Mouse (Mus musculus): ENCODE measurements around the gene Tm9sf3.

The Tm9sf3 gene

DNA sequence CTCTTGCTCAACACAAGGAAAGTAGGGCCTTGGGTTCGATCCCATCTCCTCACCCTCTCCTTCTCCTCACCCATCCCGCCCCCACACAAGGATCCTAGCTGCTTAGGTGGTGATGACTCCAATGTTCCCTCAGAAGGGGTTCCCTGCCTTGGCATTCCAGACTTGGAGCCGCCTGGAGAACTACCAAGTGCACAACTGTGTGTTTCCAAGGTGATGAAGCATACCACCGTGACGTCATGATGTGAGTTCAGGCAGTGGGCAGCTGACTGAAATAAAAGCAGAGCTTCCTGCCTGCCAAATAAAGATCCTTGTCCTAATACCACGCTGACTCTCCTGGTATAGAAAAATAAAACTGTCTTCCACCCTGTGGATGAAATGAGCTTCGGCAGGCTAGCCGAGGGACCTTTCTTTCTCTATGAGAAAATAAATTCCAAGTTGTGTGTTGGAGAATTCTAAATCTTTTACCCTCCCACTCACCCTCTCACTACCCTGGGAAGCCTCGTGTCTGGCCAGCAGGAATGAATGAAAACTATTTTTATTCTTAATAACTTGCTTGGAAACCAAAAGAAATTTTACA is 6.4 kb upstream of the Tm9sf3 start:
- in situ Hi-C loops (cut with MboI; ENCODE audit: low pct_unique_long_range_greater_than_20kb in 1 of 2, low sequenced_read_pairs in 2 of 2, unreplicated experiment in 1 of 2): no loop called here

DNA sequence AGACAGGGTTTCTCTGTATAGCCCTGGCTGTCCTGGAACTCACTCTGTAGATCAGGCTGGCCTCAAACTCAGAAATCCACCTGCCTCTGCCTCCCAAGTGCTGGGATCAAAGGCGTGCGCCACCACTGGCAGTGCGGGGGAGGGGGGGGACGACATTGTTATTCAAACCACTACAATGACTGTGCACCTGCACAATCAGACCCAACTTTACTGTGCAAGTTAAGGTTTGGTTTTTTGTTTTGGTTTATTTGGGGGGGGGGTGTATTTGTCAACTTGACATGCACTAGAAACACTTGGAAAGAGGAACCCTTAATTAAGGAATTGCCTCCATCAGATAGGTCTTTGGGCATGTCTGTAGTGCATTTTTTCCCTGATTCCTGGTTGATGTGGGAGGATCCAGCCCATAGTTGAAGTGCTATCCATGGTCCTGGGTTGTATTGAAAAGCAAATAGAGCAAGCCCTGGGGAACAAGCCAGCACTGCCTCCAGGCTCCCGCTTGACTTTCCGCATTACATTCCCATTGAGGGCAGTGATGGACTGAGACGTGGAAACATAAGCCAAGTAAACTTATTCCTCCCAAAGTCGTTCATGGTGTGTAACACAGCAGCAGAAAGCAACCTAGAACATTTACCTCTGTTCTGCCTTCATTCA is 2.6 kb upstream of the Tm9sf3 start:
- in situ Hi-C loops (cut with MboI; ENCODE audit: low pct_unique_long_range_greater_than_20kb in 1 of 2, low sequenced_read_pairs in 2 of 2, unreplicated experiment in 1 of 2): no loop called here

DNA sequence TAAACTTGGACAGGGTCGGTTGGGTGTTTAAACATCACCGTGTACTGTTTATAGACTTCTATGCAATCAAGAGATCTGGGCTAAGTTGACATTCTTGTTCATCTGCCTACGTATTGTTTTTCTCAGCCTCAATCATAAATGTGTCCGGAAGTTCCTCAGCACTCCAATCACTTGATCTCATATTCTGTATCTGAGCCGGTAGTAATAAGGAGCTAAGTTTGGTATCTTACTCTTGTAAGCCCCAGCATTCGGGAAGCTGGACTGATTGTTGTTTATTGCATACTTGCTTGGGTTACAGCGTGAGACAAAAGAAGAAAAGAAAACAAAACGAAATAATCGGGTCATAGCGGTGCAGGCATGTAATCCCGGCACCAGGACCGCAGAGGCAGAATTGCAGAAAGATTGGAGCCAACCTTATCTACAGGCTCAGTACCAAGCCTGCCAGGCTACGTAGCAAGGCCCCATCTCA is 568 bp upstream of the Tm9sf3 start:
- in situ Hi-C loops (cut with MboI; ENCODE audit: low pct_unique_long_range_greater_than_20kb in 1 of 2, low sequenced_read_pairs in 2 of 2, unreplicated experiment in 1 of 2): no loop called here

DNA sequence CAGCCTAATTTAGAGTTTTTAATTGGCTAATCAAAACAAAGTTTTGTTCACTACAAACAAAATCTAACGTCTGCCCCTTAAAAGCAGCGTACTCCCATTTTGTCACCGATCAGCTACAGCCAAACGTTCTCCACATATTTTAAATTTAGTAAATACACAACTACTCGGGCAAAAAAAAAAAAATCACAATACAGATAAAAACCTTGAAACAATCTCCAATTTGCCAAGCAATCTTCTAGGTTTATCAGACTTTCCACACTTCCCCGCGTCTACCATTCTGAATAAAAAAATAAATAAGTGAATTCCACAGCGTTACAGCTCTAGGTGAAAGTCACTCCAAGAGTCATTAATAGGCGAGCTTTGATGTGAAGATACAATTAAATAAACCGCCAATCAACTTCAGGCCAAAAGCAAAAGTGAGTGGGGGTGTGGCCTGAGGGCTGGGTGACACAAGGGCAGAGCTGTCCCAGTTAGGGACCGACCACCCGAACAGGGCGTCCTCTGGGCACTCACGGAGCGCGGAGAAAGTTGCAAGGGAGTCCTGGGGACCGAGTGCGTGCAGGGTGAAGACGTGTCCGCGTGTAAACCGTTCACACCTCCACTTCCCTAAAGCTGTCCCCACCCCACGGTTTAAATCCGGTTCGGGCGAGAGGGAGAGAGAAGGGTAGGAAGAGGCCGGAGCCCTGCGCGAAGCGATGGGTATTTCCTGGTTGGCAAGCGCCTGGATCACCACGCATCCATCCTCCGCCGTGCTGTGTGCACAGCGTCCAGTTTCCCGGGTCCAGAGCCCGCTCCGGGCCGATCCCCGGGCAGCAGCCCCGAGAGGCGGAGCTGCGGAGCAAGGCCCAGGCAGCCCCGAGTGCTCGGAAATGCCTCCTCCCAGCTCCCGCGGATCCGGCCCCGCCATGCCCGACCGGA is 826 bp downstream of the Tm9sf3 start:
- in situ Hi-C loops (cut with MboI; ENCODE audit: low pct_unique_long_range_greater_than_20kb in 1 of 2, low sequenced_read_pairs in 2 of 2, unreplicated experiment in 1 of 2): no loop called here

DNA sequence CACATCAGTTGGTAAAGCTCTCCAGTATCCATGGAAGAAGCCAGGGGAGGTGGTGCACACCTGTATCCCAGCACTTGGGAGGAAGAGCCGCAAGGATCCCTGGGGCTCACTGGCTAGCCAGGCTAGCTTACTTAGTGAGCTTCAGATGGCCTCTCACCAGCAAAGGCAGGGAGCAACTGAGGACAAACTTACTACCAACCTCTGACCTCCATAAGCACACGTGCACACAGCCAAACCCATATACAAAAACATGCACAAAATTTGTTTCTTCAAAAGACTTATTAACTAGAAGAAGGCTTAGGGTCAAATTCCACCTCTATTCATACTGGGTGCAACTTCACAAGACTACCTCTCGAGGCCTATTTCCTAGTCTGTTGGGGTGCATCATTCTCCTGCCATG is 3.1 kb downstream of the Tm9sf3 start:
- in situ Hi-C loops (cut with MboI; ENCODE audit: low pct_unique_long_range_greater_than_20kb in 1 of 2, low sequenced_read_pairs in 2 of 2, unreplicated experiment in 1 of 2): no loop called here

DNA sequence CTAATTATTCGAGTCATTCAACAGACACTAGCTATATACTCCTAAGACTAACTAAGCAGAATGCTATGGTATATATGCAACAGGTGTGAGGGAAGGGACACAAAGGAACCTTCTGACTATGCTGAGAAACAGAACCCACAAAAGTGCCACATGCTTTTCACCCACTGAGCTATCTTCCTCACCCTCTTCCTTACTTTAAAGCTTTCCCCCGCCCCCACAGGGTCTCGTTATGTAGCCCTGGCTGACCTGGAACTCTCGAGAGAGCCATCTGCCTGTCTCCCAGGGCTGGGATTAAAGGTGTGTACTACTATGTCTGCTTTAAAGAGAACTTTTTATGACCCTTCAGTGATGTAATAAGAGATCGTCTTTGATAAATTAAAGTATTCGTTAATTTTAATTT is 4.5 kb downstream of the Tm9sf3 start:
- in situ Hi-C loops (cut with MboI; ENCODE audit: low pct_unique_long_range_greater_than_20kb in 1 of 2, low sequenced_read_pairs in 2 of 2, unreplicated experiment in 1 of 2): no loop called here

DNA sequence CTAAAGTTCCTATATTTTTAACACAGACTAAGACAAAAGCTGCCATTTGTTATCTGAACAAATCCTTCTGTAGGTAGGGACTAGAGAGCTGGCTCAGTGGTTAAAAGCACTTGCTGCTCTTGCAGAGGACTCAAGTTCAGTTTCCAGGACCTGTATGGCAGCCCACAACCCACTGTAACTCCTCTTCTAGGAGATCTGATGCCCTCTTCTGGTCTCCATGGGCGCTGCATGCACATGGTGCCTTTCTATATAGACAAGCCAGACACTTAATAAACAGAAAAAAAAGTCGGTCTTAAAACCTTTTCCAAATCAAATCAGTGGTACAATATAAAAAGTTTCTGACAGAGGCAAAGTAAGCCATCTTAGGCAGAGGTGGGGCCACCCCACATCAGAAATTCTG is 5.1 kb downstream of the Tm9sf3 start:
- in situ Hi-C loops (cut with MboI; ENCODE audit: low pct_unique_long_range_greater_than_20kb in 1 of 2, low sequenced_read_pairs in 2 of 2, unreplicated experiment in 1 of 2): no loop called here

DNA sequence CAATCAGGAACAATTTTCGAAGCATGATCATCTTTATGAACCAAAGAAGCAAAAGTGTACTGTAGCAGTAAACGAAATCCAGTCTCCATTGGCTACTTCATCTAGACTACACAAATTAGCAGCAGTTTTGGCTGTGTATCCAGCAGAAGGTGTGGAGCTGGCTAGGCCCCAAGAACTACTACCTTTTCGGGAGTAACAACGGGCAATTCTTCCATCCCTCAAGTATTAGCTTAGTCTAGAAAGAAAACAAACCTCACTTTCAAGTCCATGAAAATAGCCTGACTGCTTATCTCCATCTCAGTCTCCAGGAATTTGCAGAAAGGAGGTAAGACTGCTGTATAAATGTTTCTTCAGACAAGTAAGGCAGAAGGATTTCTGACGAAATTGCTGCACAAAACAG is 9.2 kb downstream of the Tm9sf3 start:
- in situ Hi-C loops (cut with MboI; ENCODE audit: low pct_unique_long_range_greater_than_20kb in 1 of 2, low sequenced_read_pairs in 2 of 2, unreplicated experiment in 1 of 2): no loop called here

DNA sequence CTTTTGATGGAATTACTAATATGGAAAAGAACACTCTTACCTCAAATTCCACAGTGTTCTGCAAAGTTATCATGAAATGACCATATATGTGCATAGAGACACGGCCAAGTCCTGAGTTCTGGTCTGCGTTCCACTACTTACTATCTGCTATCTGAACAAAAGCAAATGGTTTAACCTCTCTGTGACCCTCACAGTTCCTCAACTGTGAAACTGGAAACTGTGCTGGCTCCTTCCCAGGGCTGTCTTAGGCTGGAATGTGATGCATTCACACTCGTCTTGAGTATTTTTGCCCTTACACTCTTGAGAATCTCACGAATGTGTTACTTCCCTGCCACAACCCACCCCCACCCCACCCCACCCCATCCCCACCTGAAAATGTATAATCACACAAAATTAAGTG is 14.8 kb downstream of the Tm9sf3 start:
- in situ Hi-C loops (cut with MboI; ENCODE audit: low pct_unique_long_range_greater_than_20kb in 1 of 2, low sequenced_read_pairs in 2 of 2, unreplicated experiment in 1 of 2): no loop called here

DNA sequence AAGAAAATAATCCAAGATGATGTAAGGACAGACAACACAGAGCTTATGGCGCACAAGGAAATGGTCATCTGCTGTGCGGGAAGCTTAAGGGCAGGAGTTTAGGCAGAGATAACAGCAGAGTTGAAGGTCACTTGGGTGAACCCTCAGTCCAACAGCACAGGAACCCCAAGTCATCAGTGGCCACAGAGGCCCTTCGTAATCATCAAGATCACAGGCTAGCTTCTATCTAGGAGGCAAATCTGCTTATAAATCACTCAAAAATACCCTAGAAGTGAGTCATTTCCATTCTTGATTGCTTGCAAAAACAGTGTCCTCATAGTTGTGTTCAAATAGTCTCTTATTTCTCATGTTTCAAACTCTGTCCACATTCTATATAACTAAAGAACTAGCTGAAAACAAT is 15.5 kb downstream of the Tm9sf3 start:
- in situ Hi-C loops (cut with MboI; ENCODE audit: low pct_unique_long_range_greater_than_20kb in 1 of 2, low sequenced_read_pairs in 2 of 2, unreplicated experiment in 1 of 2): no loop called here

DNA sequence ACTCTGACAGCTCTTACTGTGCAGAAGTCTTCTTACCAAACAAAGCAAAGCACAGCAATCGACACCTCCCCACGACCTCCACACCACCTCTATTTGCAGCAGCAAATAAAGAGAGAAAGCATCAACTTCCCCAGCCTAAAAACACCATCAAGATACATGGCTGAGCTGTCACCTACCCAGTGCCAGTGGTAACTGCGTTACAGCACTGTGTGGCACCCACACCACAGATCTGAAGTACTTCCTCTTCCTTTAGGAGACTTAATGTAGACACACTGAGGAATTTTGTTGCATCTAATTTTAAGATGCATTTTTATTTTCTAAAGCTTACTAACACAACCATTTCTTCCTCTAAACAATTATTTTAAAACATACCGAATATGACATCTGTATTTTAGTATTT is 17.5 kb downstream of the Tm9sf3 start:
- in situ Hi-C loops (cut with MboI; ENCODE audit: low pct_unique_long_range_greater_than_20kb in 1 of 2, low sequenced_read_pairs in 2 of 2, unreplicated experiment in 1 of 2): no loop called here

DNA sequence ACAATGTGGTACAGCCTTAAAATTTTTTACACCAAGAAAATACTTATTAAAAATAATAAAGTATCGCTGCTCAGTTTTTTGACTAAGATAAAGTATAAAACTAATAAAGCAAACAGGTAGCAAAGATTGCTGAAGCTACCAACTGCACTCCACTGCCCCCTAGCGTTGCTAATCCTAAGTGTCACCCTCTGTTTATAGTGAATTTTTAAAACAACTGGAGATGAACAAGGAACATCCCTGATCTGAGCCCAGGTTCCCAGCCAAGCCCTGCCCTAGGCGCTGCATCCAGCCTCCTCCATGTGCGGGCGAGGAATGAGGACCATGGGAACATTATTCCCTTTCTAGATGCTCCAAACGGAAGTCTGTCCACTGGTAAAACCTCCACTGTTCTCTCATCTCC is 19.2 kb downstream of the Tm9sf3 start:
- in situ Hi-C loops (cut with MboI; ENCODE audit: low pct_unique_long_range_greater_than_20kb in 1 of 2, low sequenced_read_pairs in 2 of 2, unreplicated experiment in 1 of 2): no loop called here

DNA sequence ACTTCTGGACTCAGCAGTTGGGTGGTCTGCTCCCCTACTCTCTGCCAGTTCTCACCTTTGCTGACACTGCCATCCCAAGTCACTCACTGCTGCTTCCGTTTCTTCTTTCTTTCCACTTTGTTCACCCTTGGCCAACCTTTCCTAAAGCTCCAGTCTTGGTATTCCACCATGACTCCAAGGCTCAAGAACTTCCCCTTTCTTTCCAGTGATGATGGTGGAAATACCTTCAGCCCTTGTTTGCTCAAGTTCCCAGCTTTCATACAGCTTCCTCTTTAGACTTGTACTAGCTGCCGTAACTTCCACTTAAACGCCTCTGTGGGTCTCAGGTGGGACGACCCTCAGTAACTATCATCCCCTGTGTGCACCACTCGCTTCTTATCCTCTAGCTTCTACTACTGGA is 21.8 kb downstream of the Tm9sf3 start:
- in situ Hi-C loops (cut with MboI; ENCODE audit: low pct_unique_long_range_greater_than_20kb in 1 of 2, low sequenced_read_pairs in 2 of 2, unreplicated experiment in 1 of 2): no loop called here

DNA sequence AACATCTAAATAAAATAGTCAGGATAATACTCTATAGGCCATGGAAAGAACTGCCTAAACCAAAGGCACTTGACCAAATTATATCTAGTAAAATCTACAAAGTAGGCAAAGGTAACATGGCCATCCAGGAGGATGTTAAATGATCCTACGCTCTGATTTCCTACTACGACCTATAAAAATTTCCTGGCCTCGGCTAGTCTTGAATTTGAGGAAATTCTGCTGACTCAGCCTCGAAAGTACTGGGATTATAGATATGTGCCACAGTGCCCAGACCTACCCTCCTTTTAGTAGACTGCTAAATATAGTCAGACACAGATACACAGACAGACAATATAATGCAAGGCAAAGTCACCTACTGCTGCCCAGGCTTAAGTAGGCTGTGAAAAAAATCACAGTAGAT is 30.1 kb downstream of the Tm9sf3 start:
- in situ Hi-C loops (cut with MboI; ENCODE audit: low pct_unique_long_range_greater_than_20kb in 1 of 2, low sequenced_read_pairs in 2 of 2, unreplicated experiment in 1 of 2): no loop called here

DNA sequence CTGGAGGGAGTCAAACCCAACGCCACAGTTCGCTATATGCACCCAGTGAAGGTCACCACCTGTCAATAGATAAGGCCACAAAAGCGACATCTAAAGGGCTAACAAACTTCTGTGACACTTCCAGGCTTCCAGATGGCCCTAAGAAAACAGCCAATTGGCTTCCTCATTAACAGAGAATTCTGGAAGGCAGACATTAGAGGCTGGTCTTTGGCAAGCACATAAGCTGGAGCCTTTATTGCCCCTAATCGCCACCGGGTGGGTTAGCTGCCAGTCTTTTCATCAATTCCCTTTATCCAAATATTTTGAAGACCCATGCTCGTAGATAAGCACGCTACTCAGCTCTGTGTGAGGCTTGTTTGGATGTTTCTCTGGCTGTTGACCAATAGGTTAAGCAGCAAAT is 55.5 kb downstream of the Tm9sf3 start:
- in situ Hi-C loops (cut with MboI; ENCODE audit: low pct_unique_long_range_greater_than_20kb in 1 of 2, low sequenced_read_pairs in 2 of 2, unreplicated experiment in 1 of 2): no loop called here

DNA sequence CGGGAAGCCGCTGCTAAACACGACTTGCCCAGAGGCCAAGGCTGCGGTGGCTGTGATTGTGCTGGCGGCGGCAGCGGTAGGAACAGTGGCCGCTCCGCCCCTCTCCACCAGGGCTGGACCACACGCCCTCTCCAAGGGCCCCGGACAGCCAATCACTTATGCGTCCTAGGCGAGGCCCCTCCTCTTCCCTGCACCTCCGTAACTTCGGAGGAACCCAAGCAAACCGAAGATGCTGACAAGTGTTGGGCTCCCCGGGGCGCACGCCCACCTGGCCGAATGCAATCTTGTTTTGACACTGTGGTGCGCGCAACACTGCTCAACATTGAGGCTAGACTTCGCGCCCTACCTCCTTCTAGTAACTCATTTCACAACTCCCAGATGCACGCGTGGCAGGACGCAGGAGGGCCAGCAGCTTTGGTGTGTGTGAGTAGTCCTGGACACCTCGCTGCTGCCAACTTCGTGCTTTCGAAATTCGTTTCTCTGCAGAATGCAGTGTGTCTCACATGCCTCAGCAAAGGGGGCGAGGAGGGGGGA is 56.9 kb downstream of the Tm9sf3 start, which contains the start of gene Tll2:
Gene Tll2, minus strand, starts transcription at position 25 of the 534 bp plus-strand sequence.
- in situ Hi-C loops (cut with MboI; ENCODE audit: low pct_unique_long_range_greater_than_20kb in 1 of 2, low sequenced_read_pairs in 2 of 2, unreplicated experiment in 1 of 2): no loop called here

DNA sequence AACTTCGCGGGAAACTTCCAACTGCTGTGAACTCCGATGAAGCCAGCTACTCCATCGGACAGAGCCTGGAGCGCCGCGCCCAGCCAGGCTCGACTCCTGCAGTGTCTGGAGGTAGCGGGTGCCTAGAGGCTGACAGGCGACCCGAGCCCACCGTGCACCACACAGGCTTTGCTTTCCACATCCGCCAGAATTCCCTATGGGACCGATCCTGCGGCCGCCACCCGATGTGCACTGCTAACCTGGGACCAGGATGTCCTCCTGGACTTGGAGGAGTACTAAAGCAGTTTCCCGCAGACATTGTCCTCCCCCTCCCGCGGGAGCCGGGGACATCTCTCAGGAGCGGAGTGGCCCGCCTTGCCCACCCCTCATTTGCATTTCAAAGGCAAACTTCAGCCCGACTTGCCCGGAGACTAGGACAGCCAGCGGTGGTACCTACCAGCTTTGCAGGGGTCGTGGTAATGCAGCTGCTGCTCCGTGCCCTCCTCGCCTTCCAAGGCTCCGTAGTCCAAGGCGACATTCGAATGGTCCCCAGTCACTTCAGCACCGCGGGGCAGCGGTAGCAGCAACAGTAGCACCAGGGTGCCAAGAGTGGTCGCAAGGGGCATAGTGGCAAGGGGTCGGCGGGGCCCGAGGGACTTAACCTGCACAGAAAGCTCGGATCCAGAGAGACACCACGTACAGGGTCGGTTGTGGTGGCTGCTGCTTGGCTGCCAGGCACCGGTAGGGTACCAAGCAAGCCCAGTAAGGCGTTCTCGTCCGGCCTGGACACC is 57.6 kb downstream of the Tm9sf3 start:
- in situ Hi-C loops (cut with MboI; ENCODE audit: low pct_unique_long_range_greater_than_20kb in 1 of 2, low sequenced_read_pairs in 2 of 2, unreplicated experiment in 1 of 2): no loop called here

DNA sequence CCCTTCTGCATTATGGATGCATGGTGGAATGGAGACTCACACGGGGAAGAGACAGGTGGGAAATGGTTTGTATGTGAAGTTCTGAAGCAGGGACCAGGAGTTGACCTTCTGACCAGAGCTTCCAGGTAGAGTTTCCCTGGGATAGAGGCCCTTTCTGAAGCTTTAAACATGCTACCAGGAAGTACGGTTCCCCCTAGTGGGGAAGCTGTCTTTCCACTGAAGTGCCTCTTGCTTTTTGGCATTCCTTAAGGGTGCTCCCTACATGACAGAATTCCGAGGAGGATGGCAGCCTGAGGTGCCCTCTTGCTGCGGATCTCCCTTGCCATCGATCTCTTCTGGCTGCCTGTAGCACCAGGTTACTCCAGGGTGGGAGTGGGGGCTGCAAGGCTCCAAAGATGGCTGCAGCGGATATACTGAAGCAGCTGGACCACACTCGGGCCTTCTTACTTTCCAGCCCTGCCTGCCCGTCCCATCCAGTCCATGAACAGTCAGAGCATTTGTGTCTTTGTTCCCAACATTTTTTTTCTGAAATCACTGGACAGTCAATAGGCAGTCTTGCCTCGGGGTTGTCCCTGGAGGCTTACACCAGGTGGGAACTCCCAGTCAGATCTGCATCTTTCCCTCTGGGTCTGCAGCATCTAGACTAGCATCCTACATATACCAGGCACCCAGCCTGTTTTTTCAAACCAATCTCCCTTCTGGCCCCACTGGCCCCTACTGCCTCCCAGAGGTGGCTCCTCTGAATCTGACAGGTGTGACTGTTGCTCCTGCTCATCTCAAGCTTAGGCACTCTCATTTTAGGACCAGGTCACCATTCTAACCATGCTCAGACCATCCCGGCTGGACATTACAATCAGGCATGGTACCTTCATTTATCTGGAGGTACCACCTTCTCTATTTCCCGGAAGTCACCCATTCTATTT is 59.4 kb downstream of the Tm9sf3 start:
- in situ Hi-C loops (cut with MboI; ENCODE audit: low pct_unique_long_range_greater_than_20kb in 1 of 2, low sequenced_read_pairs in 2 of 2, unreplicated experiment in 1 of 2): no loop called here
